Mouse (Mus musculus) megakaryocyte, embryonic 14.5 days (primary cell): Measurements from ENCODE around the gene H1foo.

Experiments
- FLI1 ChIP-seq: IDR thresholded peaks from 2 replicates; pipeline ENCODE4 v1.6.1; 2012; ENCODE audit warnings: low read length, inconsistent platforms, mixed read lengths
- GATA1 ChIP-seq: IDR thresholded peaks from 3 replicates; pipeline ENCODE4 v1.6.1; 2012; ENCODE audit warnings: mixed read lengths, low read length, inconsistent platforms, borderline replicate concordance

GRCm38 (mm10) chr6:115975606-115976005 lies 30.9 kb downstream of the H1foo start:
- no peak for TF ChIP-seq GATA1
- no peak for TF ChIP-seq FLI1
